Mouse (Mus musculus) forebrain, embryonic 11.5 days (tissue): ENCODE results near the gene Slc6a12. TPM values are rescaled to one million over a fixed set of nuclear protein-coding genes. Genes with fewer than 3 reads are reported as not detected.

Experiments used
- ATAC-seq: fragments of 200-750 bp; cut with Nextera tagmentation; replicated peaks from 2 replicates; pipeline ENCODE4 v1.8.0; 2017; ENCODE audit warnings: moderate TSS enrichment; ENCODE audit not compliant: low FRiP score
- DNase-seq: peaks from one replicate; pipeline ENCODE4 v3.0.0-alpha.2; 2017; ENCODE audit warnings: low spot score
- H3K27ac ChIP-seq: fragments of 300-500 bp; sonication (generic); 2 replicates; pipeline ENCODE4 v1.5.1; 2014; ENCODE audit warnings: low read depth, low read length
- H3K27me3 ChIP-seq: fragments of 300-500 bp; sonication (generic); 2 replicates; pipeline ENCODE4 v1.6.1; 2014; ENCODE audit warnings: mild to moderate bottlenecking, low read length, mixed read lengths; ENCODE audit not compliant: control insufficient read depth, insufficient read depth
- H3K36me3 ChIP-seq: fragments of 300-500 bp; sonication (generic); 2 replicates; pipeline ENCODE4 v1.6.1; 2014; ENCODE audit warnings: mild to moderate bottlenecking, low read length, moderate library complexity, mixed read lengths; ENCODE audit not compliant: control insufficient read depth, insufficient read depth
- H3K4me1 ChIP-seq: fragments of 300-500 bp; sonication (generic); replicated peaks from 2 replicates; pipeline ENCODE4 v1.6.1; 2014; ENCODE audit warnings: low read length, mixed read lengths; ENCODE audit not compliant: control insufficient read depth, insufficient read depth
- H3K4me2 ChIP-seq: fragments of 300-500 bp; sonication (generic); 2 replicates; pipeline ENCODE4 v1.6.1; 2014; ENCODE audit warnings: low read depth, mild to moderate bottlenecking, low read length, moderate library complexity, mixed read lengths; ENCODE audit not compliant: severe bottlenecking
- H3K4me3 ChIP-seq: fragments of 300-500 bp; sonication (generic); 2 replicates; pipeline ENCODE4 v1.5.1; 2014; ENCODE audit warnings: low read depth, low read length
- H3K9ac ChIP-seq: fragments of 300-500 bp; sonication (generic); 2 replicates; pipeline ENCODE4 v1.6.1; 2014; ENCODE audit warnings: low read length
- H3K9me3 ChIP-seq: fragments of 300-500 bp; sonication (generic); 2 replicates; pipeline ENCODE4 v1.6.1; 2016; ENCODE audit warnings: low read length, mixed read lengths; ENCODE audit not compliant: control insufficient read depth
- WGBS: fragments of 180-500 bp; shearing (Covaris S2); extraction: QIAGEN DNeasy Blood & Tissue Kit; methylation state at CpG from one replicate; pipeline ENCODE4 v1.1.7; 2014; 5-methylcytosine and 5-hydroxymethylcytosine counted together
- polyA plus RNA-seq: library from polyadenylated mRNA; unstranded; fragments of >200 nt; fragmentation: Nextera tagmentation; extraction: Ambion mirVana; gene quantifications from 2 replicates; pipeline ENCODE4 v1.2.1, GENCODE M21; 2014

Slc6a12 gene
- polyA plus RNA-seq, 1 experiment from 2014 or later: 0.15 TPM

GRCm38 (mm10) chr6:121319099-121319498, 23.8 kb upstream of the Slc6a12 start:
- no peak overlapping the region for H3K4me2 ChIP-seq
- no peak overlapping the region for H3K4me3 ChIP-seq
- no peaks in the 10 kb centered on the region for H3K36me3 ChIP-seq
- H3K9me3 ChIP-seq: no peaks in the 10 kb centered on the region
- no peak for DNase-seq
- H3K4me1 ChIP-seq: no peaks in the 10 kb centered on the region
- no peak overlapping the region for H3K9ac ChIP-seq
- ATAC-seq: no peak
- H3K27ac ChIP-seq: no peak overlapping the region
- 62% methylated on average over 6 of the region's 6 CpGs for WGBS
- H3K27me3 ChIP-seq: no peaks in the 10 kb centered on the region

GRCm38 (mm10) chr6:121322381-121323110, 20.3 kb upstream of the Slc6a12 start:
- ATAC-seq: no peak
- no peak overlapping the region for H3K27ac ChIP-seq

GRCm38 (mm10) chr6:121325298-121325697, 17.6 kb upstream of the Slc6a12 start:
- Histone ChIP-seq H3K4me3 (no peak overlapping the region), H3K4me2 (no peak overlapping the region), H3K4me1 (peaks cover 3% of the 10 kb centered on the region; the same call in 1 of the 2 replicates), H3K27me3 (no peaks in the 10 kb centered on the region), H3K27ac (no peak overlapping the region), H3K9me3 (no peaks in the 10 kb centered on the region), H3K36me3 (no peaks in the 10 kb centered on the region), H3K9ac (no peak overlapping the region)
- DNase-seq (no peak), ATAC-seq (no peak)
- WGBS: 85% methylated on average over 3 of the region's 3 CpGs

More at GRCm38 (mm10) chr6:121322381-121323110, 20.3 kb upstream of the Slc6a12 start:
- Histone ChIP-seq H3K9me3 (no peaks in the 10 kb centered on the region), H3K4me1 (no peaks in the 10 kb centered on the region), H3K27me3 (no peaks in the 10 kb centered on the region), H3K36me3 (no peaks in the 10 kb centered on the region), H3K4me2 (no peak overlapping the region), H3K4me3 (no peak overlapping the region), H3K9ac (no peak overlapping the region)
- WGBS: 84% methylated on average over 9 of the region's 9 CpGs
- no peak for DNase-seq

GRCm38 (mm10) chr6:121325740-121326139, 17.1 kb upstream of the Slc6a12 start:
- Histone ChIP-seq H3K9ac (no peak overlapping the region), H3K27ac (no peak overlapping the region), H3K4me1 (peaks cover 3% of the 10 kb centered on the region; the same call in 1 of the 2 replicates), H3K9me3 (no peaks in the 10 kb centered on the region), H3K36me3 (no peaks in the 10 kb centered on the region), H3K4me2 (no peak overlapping the region), H3K27me3 (no peaks in the 10 kb centered on the region), H3K4me3 (no peak overlapping the region)
- DNase-seq: no peak
- 83% methylated on average over 9 of the region's 9 CpGs for WGBS
- ATAC-seq: no peak

- Histone ChIP-seq H3K36me3 (no peaks in the 10 kb centered on the region), H3K4me1 (peaks cover 3% of the 10 kb centered on the region; the same call in 1 of the 2 replicates), H3K9ac (no peak overlapping the region), H3K9me3 (no peaks in the 10 kb centered on the region), H3K4me2 (no peak overlapping the region), H3K27me3 (no peaks in the 10 kb centered on the region), H3K4me3 (no peak overlapping the region), H3K27ac (no peak overlapping the region)
- no peak for DNase-seq
- WGBS: 73% methylated on average over 10 of the region's 10 CpGs
- ATAC-seq: no peak
These were observed 16.3 kb upstream of the Slc6a12 start for GRCm38 (mm10) chr6:121326486-121327069.

- DNase-seq: no peak
- H3K27ac ChIP-seq: no peak overlapping the region
- H3K4me2 ChIP-seq: no peak overlapping the region
- no peaks in the 10 kb centered on the region for H3K9me3 ChIP-seq
- H3K9ac ChIP-seq: no peak overlapping the region
- no peak for ATAC-seq
- WGBS: 64% methylated on average over 9 of the region's 9 CpGs
- H3K36me3 ChIP-seq: no peaks in the 10 kb centered on the region
- H3K4me3 ChIP-seq: no peak overlapping the region
- no peaks in the 10 kb centered on the region for H3K27me3 ChIP-seq
- peaks cover 3% of the 10 kb centered on the region; the same call in 1 of the 2 replicates for H3K4me1 ChIP-seq
These were observed 14.4 kb upstream of the Slc6a12 start for GRCm38 (mm10) chr6:121328417-121328884.

- DNase-seq (no peak), ATAC-seq (peak; percentile 42)
- H3K27me3 ChIP-seq: no peaks in the 10 kb centered on the region
- no peak overlapping the region for H3K4me2 ChIP-seq
- no peak overlapping the region for H3K4me3 ChIP-seq
- peaks cover 3% of the 10 kb centered on the region; the same call in 1 of the 2 replicates for H3K4me1 ChIP-seq
- 9% methylated on average over 10 of the region's 10 CpGs for WGBS
- H3K36me3 ChIP-seq: no peaks in the 10 kb centered on the region
- no peak overlapping the region for H3K9ac ChIP-seq
- H3K27ac ChIP-seq: no peak overlapping the region
- no peaks in the 10 kb centered on the region for H3K9me3 ChIP-seq
These were observed 12.9 kb upstream of the Slc6a12 start for GRCm38 (mm10) chr6:121329848-121330508.

- H3K4me3 ChIP-seq: no peak overlapping the region
- no peaks in the 10 kb centered on the region for H3K27me3 ChIP-seq
- ATAC-seq (no peak), DNase-seq (no peak)
- 89% methylated on average over 9 of the region's 9 CpGs for WGBS
- no peak overlapping the region for H3K4me2 ChIP-seq
- H3K9me3 ChIP-seq: no peaks in the 10 kb centered on the region
- no peak overlapping the region for H3K27ac ChIP-seq
- no peaks in the 10 kb centered on the region for H3K36me3 ChIP-seq
- no peaks in the 10 kb centered on the region for H3K4me1 ChIP-seq
- no peak overlapping the region for H3K9ac ChIP-seq
These were observed 7.0 kb upstream of the Slc6a12 start for GRCm38 (mm10) chr6:121335841-121336240.
